Mouse (Mus musculus): ENCODE data around the gene Gm17087. TPM values are rescaled to one million over a fixed set of nuclear protein-coding genes. Genes with fewer than 3 reads are reported as not detected.

Gm17087 gene
- polyA plus RNA-seq, 1 experiment from 2014 or later, result not detected

DNA sequence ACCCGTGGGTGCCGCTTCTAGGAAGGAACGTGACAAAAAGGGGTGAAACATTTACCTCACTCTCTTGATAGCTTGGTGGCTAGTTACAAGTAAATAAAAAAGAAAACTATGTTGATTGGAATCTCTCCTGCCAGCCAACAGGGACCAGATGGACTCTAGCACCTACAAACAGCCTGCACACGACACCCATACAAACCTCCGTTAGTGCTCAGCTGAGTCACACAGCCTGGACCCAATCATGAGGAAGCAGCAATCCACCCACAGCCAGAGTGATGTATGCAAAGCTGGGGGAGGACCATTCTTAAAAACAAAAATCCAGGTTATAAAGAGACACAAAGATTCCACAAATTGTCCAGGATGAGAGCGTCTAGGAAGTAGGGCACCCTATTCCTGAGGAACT is 50.7 kb downstream of the Gm17087 start:
- Histone ChIP-seq H3K36me3 (no peaks in the 10 kb centered on the region), H3K27me3 (no peaks in the 10 kb centered on the region), H3K9me3 (no peaks in the 10 kb centered on the region), H3K9ac (no peak overlapping the region), H3K4me1 (no peaks in the 10 kb centered on the region; the same call in 1 of the 2 replicates), H3K4me3 (no peak overlapping the region), H3K4me2 (replicated peaks) (no peak overlapping the region), H3K27ac (no peak overlapping the region)
- 80% methylated on average over 6 of the region's 6 CpGs for WGBS
- no peak for ATAC-seq (ENCODE audit: insufficient number of reproducible peaks, insufficient read depth, low FRiP score, low TSS enrichment)

Other genes with a start within 250 kb of the Gm17087 start
- gene Prr18, start 229.5 kb downstream of the Gm17087 start, polyA plus RNA-seq (2016; fragmentation: Nextera tagmentation; extraction: Ambion mirVana), result 0.58 and 1.1 TPM in 2 replicates
- 0.93 and 1.2 TPM in 2 replicates for gene T2, start 211.0 kb downstream of the Gm17087 start, polyA plus RNA-seq (2016; fragmentation: Nextera tagmentation; extraction: Ambion mirVana)
- 0.88 and 0.95 TPM in 2 replicates for gene T, start 132.5 kb downstream of the Gm17087 start, polyA plus RNA-seq (2016; fragmentation: Nextera tagmentation; extraction: Ambion mirVana)
- gene Pde10a, start 41.6 kb downstream of the Gm17087 start, polyA plus RNA-seq (2016; fragmentation: Nextera tagmentation; extraction: Ambion mirVana), result 3.9 and 4.9 TPM in 2 replicates